Mouse (Mus musculus): Measurements from ENCODE around the gene Spata17.

GRCm38 (mm10) chr1:187077352-187077751 is 137.9 kb downstream of the Spata17 start:
- TF ChIP-seq CTCF (IDR thresholded peaks at IDR 0.05; ENCODE audit: insufficient read depth, low read length) (no peak), POLR2A (IDR thresholded peaks at IDR 0.05; ENCODE audit: borderline replicate concordance, extremely low read depth, low read depth, low read length) (no peak)

Measured in lung, adult 2 months (tissue).